Mouse (Mus musculus) right cerebral cortex, adult 2 months (tissue): ENCODE measurements around the gene H2al2a.

Experiments
- DNase-seq, 2 experiments: peaks; one replicate each; pipeline ENCODE4 v3.0.0; 2021 to 2022; ENCODE audit warnings: low spot score in 2 of 2

H2al2a gene

DNA sequence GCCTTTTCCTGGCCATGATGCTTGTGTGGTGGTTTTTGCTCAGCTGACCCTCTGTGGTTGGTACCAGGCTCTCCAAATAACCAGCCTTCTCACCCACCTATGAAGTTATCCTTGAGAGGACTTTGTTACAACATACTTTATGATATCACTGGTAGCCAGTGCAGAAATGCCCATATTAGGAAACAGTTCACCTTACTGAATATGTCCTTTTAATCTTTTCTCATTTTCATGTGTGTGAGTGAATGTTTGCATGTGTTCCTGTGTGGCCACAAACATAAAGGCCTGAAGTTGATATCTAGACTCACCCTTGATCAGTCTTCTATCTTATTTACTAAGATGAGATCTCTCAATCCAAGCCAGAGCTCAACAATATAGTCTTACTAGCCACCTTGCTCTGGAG is at the start of gene H2al2a:
Gene H2al2a (minus strand): TSS at position 101 of the 400 bp plus-strand sequence.
- no peak for DNase-seq

DNA sequence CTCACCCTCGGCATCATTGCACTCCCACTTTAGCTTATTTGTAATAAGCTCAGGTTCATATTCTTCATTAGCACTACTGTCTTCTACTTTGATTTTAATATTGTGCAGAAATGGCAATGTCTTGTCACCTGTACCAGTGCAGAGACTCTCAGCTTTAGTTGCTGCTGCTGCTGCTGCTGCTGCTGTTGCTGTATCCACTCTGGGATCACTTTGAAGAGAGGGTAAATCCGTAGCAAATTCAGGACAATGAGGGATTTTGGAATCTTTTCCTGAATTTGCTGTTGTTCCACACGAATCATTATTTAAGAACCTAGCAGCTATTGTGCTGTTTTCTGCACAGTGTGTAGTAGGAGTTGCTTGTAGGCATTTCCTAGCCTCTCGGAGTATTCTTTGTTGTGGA is 49.4 kb upstream of the H2al2a start:
- no peak for DNase-seq

DNA sequence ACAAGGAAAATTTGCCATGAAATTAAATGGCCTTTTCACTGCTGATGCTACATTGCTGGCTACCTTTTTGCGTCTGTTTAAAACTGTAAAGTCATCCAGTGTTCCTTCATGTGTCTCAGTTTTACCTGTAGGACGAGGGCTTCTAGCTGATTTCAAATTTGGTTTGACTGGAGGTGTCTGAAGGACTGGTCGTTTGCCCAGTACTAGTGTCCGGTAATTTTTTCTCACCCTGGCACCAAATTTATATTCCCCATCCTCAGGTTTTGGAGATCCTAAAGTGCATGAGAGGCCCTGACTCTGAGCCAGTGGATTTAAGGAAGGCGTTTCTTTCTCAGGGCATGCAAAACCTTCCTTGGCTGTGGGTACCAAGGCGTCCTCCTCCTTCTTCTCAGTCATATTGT is 49.0 kb upstream of the H2al2a start:
- DNase-seq = no peak

DNA sequence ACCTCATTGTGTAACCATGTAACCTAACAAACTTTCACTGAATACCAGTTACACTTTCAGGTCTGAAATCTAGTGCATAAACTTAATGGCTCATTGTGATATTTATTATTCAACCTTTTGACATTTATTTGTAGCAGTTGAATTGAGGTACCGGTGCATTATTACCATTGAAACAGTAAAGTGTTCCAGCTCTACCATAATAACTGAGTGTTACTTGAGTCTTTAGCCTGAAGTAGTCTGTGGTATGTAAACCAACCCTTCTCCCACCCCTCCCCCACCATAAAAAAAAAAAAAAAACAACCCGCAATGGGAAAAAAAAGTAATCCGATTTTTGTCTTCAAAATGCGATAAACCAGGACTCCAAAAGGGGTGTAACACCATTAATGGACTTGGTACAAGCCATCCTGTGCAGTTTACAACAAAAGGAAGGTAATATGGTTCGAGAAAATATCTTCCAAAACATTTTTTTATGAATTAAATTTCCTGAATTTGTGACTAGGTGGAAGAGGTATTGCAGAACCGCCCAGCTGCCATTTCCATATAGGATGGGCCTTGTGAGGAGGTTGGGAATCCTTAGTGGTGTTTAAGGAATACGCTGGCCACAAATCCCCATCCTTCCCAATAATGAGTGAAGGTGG is 48.5 kb upstream of the H2al2a start:
- DNase-seq = no peak

DNA sequence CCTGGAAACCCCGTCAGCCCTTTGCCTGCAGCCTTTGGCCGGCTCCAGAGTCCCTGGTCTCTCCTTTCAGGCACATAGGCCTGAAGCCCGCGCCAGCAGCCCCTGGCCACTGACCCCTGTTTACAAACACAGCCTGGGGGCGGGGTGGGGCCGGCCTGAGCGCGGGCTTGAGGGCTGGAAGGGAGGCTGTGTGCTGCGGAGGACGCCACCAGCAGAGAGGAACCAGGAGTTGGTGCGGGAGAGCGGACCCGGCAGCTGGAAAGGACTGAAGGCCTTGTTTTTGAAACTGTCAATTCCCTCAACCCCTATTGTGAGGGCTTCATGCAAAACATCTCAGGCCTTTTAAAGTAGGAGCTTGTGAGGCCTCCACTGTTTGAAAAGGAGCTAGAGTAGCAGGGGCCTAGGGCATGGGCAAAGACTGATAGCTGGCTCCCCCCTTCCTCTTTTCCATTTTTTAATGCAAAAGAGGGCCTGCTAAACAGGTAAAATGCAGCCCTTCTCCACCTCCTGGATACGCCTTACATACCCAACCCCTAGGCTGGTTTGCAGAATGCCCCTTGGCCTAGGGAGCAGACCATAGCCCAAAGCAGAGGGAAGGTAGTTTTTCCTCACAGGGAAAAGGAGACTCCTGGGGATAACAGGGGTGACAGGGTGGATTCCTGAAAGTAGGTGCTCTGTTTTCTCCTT is 44.6 kb upstream of the H2al2a start:
- DNase-seq = no peak

DNA sequence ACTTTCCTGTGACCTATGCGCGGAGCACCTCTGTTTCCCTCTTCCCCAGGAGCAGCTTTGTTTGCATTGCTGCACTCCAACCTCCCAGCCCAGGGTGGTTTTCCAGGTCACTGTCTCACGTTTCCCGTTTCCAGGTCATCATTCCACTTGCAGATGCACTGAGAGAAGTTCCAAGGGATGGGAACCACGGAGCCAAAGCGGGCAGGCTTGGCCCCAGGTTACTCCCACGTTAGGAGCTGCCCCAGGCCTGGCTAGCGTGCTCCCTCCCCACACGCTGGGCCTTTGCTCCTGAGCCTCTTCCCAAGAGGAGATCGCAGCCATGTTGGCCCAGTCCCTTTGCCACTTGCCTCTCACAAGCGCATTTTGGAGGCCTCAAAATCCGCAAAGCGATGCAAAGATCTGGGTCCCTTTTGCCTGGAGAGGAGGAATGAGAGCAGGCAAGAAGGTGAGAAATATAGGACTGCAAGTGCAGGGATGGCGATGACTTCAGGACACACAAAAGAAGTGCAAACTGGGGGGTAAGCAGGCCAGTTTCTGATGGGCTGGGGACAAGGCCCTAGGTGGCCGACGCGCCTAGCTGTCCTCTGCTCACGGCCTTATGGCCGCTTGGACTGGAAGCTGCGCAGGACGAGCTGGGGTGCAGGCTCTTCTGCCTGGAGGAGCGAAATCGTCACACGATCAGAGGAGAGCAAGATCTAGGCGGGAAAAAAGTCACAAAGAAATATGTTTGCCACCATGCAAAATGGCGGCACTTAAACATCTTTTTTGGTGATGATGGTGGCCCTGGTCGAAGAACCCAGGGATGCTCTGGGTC is 43.8 kb upstream of the H2al2a start:
- no peak for DNase-seq

DNA sequence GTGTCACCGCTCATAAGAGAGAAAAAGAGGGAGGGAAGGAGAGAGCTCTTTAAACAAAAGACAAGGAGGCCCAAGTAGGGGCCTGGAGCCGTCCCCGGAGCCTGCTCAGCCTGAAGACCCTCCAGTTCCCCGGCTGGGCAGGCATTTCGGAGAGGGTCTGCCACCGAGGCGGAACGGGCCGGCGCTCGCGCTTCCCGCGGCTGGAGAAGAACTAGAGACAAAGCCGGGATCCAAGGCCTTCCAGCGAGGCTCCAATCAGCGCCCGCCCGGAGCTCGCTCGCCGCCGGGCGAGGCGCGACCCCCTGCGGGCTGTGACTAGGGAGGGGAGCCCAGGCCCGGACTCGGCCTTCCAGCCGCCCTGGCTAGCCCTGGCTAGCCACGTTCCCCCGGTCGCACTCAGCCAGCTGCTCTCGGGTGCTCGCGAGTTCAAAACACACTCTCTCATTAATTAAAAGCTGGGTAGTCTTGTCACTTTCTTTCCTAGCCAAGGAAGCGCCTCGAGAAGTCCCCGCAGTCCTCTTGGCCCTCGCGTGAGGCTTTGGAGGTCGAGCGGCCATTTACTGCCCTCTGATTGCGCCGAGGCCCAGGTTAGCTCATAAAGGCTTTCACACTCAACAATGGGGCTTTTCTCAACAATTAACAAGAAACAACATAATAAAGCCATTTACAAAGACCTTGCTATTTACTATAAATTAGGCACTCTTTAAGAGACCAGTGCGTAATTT is 43.0 kb upstream of the H2al2a start:
- no peak for DNase-seq

DNA sequence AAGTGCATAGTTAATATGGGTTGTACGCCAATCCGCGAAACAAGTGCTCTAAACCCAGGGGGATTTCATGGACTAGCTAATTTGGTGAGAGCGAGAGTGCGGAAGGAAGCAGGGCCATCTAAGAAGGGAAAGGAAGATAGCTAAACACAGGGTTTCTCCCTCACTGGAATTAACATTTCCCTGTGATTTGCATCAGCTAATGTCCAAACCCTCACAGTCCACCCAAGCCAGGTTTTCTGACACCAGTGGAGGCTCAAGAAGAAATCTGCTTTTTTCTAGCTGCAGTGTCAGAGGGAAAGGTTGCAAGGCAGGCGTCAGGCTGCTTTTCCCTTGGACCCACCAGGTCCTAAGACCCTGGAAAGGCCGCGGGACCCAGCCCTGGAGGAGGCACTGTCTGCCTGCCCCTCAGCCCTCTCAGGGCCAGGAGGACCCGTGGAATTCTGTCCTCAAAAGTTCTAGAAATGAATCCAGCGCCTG is 42.2 kb upstream of the H2al2a start:
- no peak for DNase-seq

DNA sequence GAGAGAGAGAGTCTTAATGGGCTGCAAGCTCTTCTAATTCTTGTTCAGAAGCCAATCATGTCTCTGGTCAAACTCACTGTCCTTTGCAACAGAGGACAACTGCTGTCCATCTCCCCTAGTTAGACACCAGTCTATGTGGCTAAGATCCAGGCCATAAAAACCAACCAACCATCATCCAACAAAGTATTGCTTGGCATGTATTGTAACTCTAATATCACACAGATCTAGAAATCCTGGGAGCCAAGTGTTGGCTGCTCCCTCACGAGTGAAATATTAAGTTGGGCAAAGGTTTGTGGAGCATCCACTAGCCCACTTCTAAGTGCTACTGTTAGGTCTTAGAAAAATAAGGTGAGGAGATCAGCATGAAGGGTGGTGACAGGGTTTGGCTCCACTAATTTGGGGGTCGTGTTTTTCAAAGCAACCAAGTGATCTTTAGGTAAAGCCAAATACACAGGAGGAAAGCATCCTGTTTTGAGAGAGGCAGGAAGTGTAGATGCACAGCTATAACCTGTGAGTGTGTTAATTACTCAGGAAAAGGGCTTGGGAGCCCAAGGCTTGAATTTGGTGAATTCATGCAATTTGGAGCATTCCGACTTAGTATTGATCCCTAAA is 41.5 kb upstream of the H2al2a start:
- no peak for DNase-seq

DNA sequence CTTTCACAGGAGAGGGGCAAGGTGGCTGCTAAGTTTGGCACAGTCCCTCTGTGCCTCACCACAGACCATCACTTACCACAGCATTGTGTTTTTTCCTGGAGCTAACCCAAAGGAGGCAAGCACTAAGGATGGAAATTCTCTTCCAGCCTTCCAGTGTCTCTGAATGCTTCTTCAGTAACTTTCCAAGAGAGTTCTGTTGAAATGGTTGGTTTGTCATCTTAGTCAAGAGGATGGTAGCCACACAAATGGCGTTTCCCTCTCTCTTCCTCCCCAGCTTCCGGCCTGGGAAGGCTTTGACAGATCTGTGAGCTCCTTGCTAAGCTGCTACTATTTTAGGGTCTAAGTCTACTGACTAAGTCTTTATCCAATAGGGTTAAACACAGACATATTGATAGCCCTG is 40.7 kb upstream of the H2al2a start, which contains the start of gene A930004D18Rik:
Gene A930004D18Rik (minus strand): TSS at position 247 of the 400 bp plus-strand sequence.
- DNase-seq = no peak

DNA sequence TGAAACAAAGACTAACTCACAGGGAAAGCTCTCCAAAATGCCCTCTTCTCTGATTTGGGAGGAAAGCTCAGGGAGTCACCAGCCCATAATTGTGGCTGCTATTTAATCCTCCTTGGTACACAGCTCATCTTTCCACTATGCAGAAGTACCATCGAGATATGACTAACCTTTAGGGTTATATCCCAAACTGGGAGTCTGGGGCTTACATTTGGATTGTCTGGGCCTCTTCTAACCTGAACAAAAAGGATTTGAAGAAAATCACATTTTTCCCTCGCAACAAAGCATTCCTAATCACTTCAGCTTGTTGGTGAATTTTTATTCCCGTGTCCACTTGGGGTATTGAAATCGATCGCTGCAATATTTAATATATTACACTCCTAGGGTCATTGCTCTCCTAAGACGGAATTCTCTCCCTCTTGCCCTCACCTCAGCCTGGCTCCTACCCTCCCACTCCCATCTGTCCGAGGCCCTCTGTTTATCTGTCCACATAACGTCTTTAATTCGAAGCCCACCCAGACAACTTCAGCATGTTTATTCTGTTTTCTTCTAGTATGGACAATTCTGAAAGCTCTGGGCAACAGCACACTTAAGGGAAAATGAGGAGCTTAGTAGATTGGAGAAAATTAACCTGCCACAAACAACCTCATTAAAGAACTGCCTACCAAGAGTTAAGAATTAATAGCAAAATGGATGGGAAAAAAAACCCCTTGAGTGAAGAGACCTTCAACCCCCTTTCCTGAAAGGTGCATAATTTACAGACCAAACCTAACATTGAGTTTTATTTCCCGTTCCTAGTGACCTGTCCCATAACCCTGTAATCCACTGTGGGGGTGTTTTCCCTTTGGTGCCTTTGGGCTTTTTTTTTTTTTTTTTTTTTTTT is 37.9 kb upstream of the H2al2a start:
- DNase-seq = no peak

DNA sequence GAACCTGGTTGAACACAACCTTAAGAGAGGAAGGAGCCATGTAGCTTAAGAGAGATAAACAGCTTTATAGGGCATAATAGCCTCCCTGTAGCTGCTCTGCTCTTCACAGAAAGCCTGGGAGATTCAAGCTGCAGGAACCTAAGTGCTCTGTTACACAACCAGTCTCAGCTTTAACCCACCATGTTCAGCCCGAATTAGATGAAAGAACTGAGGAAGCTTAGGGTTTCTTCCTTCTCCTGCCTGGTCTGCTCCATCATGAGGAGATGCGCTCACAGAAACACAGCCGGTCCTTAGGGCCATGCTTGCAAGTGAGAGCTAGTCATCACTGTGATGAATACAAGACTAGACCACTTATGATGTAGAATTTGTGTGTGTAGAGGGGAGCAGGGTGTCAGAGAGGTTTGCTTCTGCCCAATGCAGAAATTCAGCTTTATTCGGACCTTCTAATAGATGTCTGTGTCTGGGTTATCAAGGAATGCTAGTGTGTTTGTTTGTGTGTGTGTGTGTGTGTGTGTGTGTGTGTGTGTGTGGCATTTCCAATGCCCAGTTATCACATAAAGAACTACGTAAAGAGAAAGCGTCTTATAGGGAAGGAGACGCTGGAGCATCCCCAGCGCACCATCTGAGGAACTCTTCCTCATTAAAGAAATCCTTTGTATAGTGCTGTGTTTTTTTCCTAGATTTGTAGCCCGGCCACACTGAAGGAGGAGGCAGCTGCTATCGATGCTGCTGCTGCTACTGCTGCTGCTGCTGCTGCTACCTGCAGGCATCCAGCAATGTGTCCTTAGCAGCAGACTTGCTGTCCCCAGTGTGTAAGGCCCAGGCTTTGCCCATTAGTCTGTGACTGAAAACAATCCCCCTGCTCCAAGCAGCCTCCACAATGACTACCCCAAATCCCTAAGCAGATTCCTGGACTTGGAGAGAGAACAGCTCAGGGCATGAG is 36.7 kb upstream of the H2al2a start:
- no peak for DNase-seq

DNA sequence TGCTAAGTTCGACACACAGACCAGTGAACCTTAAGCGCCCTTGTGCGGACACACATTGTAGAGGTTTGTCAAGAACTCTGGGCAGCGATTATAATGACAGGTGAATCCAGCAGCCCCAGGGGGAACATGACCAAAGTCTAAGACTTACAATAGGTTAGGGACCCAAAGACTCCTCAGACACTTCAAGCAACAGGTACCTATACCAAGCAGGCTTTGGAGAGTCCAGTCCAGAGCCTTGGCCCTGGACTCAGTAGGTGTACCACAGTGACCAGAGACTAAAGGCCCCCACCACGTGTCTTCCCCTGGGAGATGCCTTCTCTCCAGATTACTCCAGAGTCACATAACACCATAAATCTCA is 35.8 kb upstream of the H2al2a start:
- no peak for DNase-seq

DNA sequence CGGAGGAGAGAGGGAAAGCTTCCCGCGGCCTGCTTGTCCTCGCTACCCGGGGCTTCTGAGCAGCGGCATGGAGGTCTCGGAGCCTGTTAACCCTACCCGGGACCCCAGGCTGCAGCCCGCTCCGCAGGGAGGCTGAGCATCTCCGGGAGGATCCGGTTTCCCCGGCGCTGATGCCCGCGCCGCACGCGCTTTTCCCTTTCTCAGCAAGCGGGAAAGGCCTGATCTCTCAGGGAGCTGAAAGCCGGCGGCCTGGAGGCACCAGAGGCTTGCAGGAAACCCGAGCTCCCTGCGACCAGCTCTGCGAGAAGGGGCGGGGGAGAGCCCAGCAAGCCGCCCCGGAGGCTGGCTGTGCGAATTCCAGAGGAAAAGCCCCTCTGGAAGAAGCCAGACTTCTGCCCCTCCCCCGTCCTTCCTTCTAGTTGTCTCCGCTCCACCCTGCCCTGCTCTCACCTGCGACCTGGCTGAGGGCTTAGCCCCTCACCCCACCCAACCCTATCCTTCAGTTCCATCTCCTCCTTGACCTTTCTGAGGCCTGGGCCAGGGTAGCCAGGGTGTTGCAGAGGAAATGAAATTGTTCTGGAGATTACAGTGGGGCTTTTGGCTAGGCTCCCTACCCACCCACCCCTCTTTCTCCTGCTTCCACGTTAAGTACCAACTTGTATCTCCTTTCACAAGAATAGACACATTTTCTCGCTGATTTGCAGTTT is 35.2 kb upstream of the H2al2a start:
- peak in 1 of 2 experiments; percentile 43 for DNase-seq

DNA sequence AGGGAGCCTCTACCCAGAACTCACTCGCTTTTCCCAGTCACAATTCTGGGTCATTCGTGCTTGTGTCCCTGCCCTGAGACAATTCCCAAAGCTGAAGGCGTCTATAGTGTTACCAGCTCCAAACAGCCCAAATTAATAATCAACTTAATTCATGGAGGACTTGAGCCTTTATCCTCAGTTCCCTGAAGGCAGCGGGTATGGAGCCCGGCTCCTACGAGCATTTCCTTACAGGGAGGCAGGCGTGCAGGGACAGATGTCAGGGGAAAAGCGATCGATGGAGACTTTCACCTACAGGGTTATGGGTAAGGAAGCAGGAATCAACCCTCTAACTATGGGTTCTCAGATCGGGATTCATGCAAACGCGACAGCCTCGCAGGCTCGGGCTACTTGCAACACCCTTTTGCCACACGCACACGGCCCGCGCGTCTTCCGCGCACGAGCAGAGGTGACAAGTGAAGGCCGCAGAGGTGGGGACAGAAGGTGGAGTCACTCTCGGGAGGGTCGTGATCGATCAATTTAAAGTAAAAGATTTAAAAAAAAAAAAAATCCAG is 34.6 kb upstream of the H2al2a start:
- DNase-seq = peak in 1 of 2 experiments; percentile 48

DNA sequence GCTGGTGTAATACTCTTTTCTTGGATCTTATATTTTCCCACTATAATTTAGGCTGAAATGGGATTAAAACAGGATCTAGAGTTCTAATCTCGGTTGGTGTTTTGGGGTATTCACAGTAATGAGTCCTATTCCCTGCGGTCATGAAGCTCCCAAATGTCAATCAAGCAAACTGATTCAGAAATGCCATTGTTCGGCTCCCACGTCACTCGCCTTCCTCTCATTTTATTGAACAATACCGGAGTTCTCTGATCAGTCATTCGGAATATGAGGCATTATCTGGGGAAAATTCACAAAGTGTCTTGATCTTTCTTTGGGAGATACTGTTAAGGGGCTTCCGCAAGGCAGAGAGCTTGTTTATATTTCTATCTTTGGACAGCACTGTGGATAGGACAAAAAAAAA is 33.8 kb upstream of the H2al2a start:
- DNase-seq = no peak

DNA sequence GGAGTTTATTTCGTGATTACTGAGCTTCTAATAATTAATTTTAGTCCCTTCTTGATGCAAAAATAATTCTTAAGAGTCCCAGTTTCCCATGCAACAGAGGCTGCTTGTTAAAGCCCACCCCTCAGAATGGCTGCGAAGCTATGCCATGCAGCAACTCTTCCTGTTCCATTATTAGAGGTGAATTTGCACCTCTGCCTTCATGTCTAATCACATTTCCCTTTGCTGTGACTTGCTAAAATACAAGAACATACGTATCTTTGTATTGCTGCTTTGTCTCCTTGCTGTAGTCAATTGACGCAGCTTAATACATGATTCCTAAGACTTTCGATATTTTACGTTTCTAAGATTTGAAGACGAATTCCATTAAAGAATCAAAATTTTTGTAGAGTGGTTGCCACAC is 32.9 kb upstream of the H2al2a start:
- DNase-seq = no peak
